ENCODE assay signal across 8 mouse cellular contexts in the genomic region with DNA sequence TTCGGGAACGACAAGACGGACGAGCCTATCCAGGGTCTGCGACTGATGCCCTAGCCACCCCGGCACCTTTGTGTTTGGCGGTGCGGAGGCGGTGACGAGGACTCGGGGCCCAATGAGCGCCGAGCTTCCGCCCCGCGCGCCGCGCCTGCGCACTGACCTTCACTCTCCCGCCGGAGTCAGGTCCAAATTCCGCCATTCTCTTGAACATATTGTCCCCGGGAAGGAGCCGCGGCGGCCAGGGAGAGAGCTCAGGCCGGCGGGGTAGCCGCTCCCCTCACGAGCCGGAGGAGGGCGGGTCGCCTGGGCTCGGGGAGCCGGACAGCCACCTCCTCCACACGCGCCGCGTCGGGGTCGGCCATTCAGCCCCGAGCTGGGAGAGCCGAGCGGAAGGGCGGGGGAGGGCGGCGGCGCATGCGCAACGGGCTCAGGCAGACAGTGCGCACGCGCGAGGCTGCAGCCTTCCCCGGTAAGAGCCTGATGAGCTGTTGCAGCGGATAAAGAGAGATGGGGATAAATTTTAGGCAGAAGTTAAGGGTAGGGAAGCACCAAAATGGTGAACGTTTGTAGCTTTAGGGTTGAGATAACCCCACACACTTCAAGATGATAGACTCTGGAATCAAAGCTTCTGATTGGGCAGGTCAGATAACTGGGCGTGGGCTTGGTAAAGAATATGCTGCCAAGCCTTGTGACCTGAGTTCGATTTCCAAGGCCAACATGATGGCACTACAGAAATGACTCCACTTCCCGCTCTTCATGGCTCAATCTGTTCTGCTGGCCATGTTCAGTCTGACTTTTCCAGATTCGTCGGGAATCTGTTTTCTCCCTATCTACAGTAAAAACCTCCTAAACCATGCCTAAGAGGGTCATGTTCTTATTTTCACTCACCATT. TPM values are rescaled to one million over a fixed set of nuclear protein-coding genes. Genes with fewer than 3 reads are reported as not detected.
DNase-seq lines count a peak whose midpoint lies in the region; ATAC-seq and TF ChIP-seq lines count a peak whose summit lies in the region.

A gene (minus strand): TSS at position 406 of the 889 bp plus-strand sequence.

- no peaks in the 10 kb centered on the region for H3K9me3 ChIP-seq in hindbrain, embryonic 10.5 days
- no peaks in the 10 kb centered on the region for H3K9me3 ChIP-seq in lung, postnatal 0 days (ENCODE audit: low read length)

- H3K4me1 ChIP-seq in hindbrain, embryonic 10.5 days (replicated peaks), result peaks cover 23% of the 10 kb centered on the region
- H3K4me1 ChIP-seq in lung, postnatal 0 days (ENCODE audit: insufficient read depth, low read depth, low read length), result peaks cover 5% of the 10 kb centered on the region; the same call in 1 of the 2 replicates

- peak; percentile 78 for DNase-seq in MEL-GATA-1-ER (ENCODE audit: extremely low read depth, low read depth)
- DNase-seq in cerebellum, adult 8-10 months, result peak; percentile 99
- DNase-seq in hindbrain, embryonic 10.5 days (ENCODE audit: low spot score), result peak; percentile 96
- peak; percentile 94 for DNase-seq in layer of hippocampus, adult 9-11 months
- peak; percentile 96 for DNase-seq in lung, postnatal 0 days (ENCODE audit: low spot score)
- DNase-seq in ovary, postnatal 14 days (ENCODE audit: low spot score), result peak; percentile 97
- DNase-seq in thymus, postnatal 14 days, result peak; percentile 96

- peaks cover 36% of the 10 kb centered on the region for H3K36me3 ChIP-seq in hindbrain, embryonic 10.5 days
- H3K36me3 ChIP-seq in lung, postnatal 0 days (ENCODE audit: insufficient read depth, low read length), result peaks cover 24% of the 10 kb centered on the region

- peak within 1 kb of the TSS; percentile 81 for H3K4me2 ChIP-seq in lung, postnatal 0 days (replicated peaks; ENCODE audit: low read depth, low read length)

- peak within 1 kb of the TSS; percentile 94 for H3K9ac ChIP-seq in lung, postnatal 0 days (replicated peaks; ENCODE audit: low read depth)

- no peaks in the 10 kb centered on the region for H3K27me3 ChIP-seq in hindbrain, embryonic 10.5 days (ENCODE audit: insufficient read depth, poor library complexity, severe bottlenecking)
- H3K27me3 ChIP-seq in lung, postnatal 0 days (replicated peaks; ENCODE audit: insufficient read depth, low read length), result no peaks in the 10 kb centered on the region

- peak within 1 kb of the TSS; percentile 100 for H3K27ac ChIP-seq in hindbrain, embryonic 10.5 days
- peak within 1 kb of the TSS; percentile 99 for H3K27ac ChIP-seq in lung, postnatal 0 days (ENCODE audit: low read length)

- no peak for TF ChIP-seq CTCF in lung, postnatal 0 days (IDR thresholded peaks at IDR 0.05)

- no peak for TF ChIP-seq EP300 in lung, postnatal 0 days (IDR thresholded peaks at IDR 0.05)

- ATAC-seq in frontal cortex, adult (ENCODE audit: low TSS enrichment), result peak; percentile 97
- ATAC-seq in lung, postnatal 0 days, result peak; percentile 97

- WGBS in hindbrain, embryonic 10.5 days, result 2% methylated on average over 63 of the region's 63 CpGs
- WGBS in lung, postnatal 0 days, result under 1% methylated on average over 47 of the region's 63 CpGs

- H3K4me3 ChIP-seq in hindbrain, embryonic 10.5 days, result peak within 1 kb of the TSS; percentile 92
- peak within 1 kb of the TSS; percentile 87 for H3K4me3 ChIP-seq in lung, postnatal 0 days (ENCODE audit: low read depth, low read length)

RNA-seq across cellular contexts. Expression of the gene that starts here (rescaled TPM):
- polyA plus RNA-seq in hindbrain, embryonic 10.5 days (2016; fragmentation: Nextera tagmentation; extraction: Ambion mirVana), result 112 and 114 TPM in 2 replicates
- polyA plus RNA-seq in lung, postnatal 0 days (2015; fragmentation: Nextera tagmentation; extraction: Ambion mirVana), result 49.7 and 52.8 TPM in 2 replicates

Comparison
In these comparisons a context has a peak if more than half of its experiments do, and no peak if none do; other contexts are left out.
1. Peak in every context shown above with its lines: DNase-seq, ATAC-seq, H3K4me3 ChIP-seq and H3K27ac ChIP-seq.